Mouse (Mus musculus) lung, postnatal 0 days (tissue): ENCODE results near the gene Aoc2. TPM values are rescaled to one million over a fixed set of nuclear protein-coding genes. Genes with fewer than 3 reads are reported as not detected.

Source experiments
- ATAC-seq: fragments of 200-750 bp; cut with Nextera tagmentation; 2 replicates; pipeline ENCODE4 v1.8.0; 2017; ENCODE audit warnings: moderate library complexity
- DNase-seq: peaks from one replicate; pipeline ENCODE4 v3.0.0-alpha.2; 2016; ENCODE audit warnings: low spot score
- H3K27ac ChIP-seq: fragments of 300-500 bp; sonication (generic); 2 replicates; pipeline ENCODE4 v1.5.1; 2014; ENCODE audit warnings: antibody characterized with exemption, mild to moderate bottlenecking, low read length, mixed read lengths
- H3K27me3 ChIP-seq: fragments of 300-500 bp; sonication (generic); replicated peaks from 2 replicates; pipeline ENCODE4 v1.6.1; 2014; ENCODE audit warnings: low read length, mixed read lengths; ENCODE audit not compliant: insufficient read depth
- H3K36me3 ChIP-seq: fragments of 300-500 bp; sonication (generic); 2 replicates; pipeline ENCODE4 v1.6.1; 2014; ENCODE audit warnings: low read length, mixed read lengths; ENCODE audit not compliant: insufficient read depth
- H3K4me1 ChIP-seq: fragments of 300-500 bp; sonication (generic); 2 replicates; pipeline ENCODE4 v1.6.1; 2014; ENCODE audit warnings: antibody characterized with exemption, low read depth, low read length, mixed read lengths; ENCODE audit not compliant: insufficient read depth
- H3K4me2 ChIP-seq: fragments of 300-500 bp; sonication (generic); replicated peaks from 2 replicates; pipeline ENCODE4 v1.6.1; 2014; ENCODE audit warnings: low read depth, mild to moderate bottlenecking, low read length, moderate library complexity, mixed read lengths
- H3K4me3 ChIP-seq: fragments of 300-500 bp; sonication (generic); 2 replicates; pipeline ENCODE4 v1.5.1; 2014; ENCODE audit warnings: low read depth, low read length
- H3K9ac ChIP-seq: fragments of 300-500 bp; sonication (generic); replicated peaks from 2 replicates; pipeline ENCODE4 v1.6.1; 2014; ENCODE audit warnings: low read depth, mild to moderate bottlenecking
- H3K9me3 ChIP-seq: fragments of 300-500 bp; sonication (generic); 2 replicates; pipeline ENCODE4 v1.6.1; 2016; ENCODE audit warnings: low read length, mixed read lengths
- CTCF ChIP-seq: IDR thresholded peaks from 2 replicates; pipeline ENCODE4 v1.5.1; 2016; ENCODE audit warnings: antibody characterized with exemption, mild to moderate bottlenecking
- EP300 ChIP-seq: IDR thresholded peaks from 2 replicates; pipeline ENCODE4 v1.6.1; 2016; ENCODE audit warnings: antibody characterized with exemption, mild to moderate bottlenecking, control low read depth
- WGBS: fragments of 180-500 bp; shearing (Covaris S2); extraction: QIAGEN DNeasy Blood & Tissue Kit; methylation state at CpG from one replicate; pipeline ENCODE4 v1.1.7; 2014; 5-methylcytosine and 5-hydroxymethylcytosine counted together
- polyA plus RNA-seq: library from polyadenylated mRNA; unstranded; fragments of >200 nt; fragmentation: Nextera tagmentation; extraction: Ambion mirVana; gene quantifications from 2 replicates; pipeline ENCODE4 v1.2.1, GENCODE M21; 2015

Aoc2 gene
- polyA plus RNA-seq, 1 experiment from 2014 or later, result 0.44 TPM

DNA sequence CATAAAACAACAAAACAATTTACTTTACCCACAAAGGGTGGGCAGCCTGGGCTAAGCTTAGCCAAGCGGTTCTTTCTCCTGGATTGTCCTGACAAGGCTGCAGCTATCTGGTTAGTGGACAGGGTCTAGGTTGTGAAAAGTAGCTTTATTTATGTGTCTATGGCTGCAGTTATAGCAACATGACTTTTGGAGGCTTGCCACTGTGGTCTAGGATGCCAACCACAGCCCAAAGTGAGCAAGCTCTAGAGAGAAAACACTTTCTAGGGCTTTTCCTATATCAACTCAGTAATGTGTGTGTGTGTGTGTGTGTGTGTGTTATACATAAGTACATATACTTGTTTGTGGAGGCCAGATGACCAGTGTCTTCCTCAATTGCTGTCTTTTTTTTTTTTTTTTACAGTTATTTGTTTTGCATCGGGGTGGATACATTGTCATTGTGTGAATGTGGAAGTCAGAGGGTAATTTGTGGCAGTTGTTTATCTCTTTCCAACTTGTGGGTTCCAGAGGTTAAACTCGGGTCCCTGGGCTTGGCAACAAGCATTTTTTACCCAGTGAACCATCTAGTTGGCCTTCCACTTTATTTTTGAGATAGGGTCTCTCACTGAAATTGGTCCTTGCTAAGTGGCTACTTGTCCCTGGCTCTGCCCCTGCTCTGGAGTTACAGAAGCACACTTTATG is 32.8 kb downstream of the Aoc2 start:
- no peaks in the 10 kb centered on the region for H3K27me3 ChIP-seq
- H3K4me1 ChIP-seq, result no peaks in the 10 kb centered on the region
- H3K9me3 ChIP-seq, result no peaks in the 10 kb centered on the region
- H3K36me3 ChIP-seq, result no peaks in the 10 kb centered on the region
- no peak overlapping the region for H3K4me3 ChIP-seq
- ATAC-seq, result no peak
- H3K27ac ChIP-seq, result no peak overlapping the region
- TF ChIP-seq EP300, result no peak
- no peak for TF ChIP-seq CTCF
- no peak overlapping the region for H3K4me2 ChIP-seq
- H3K9ac ChIP-seq, result no peak overlapping the region
- no peak for DNase-seq
- 58% methylated on average over 3 of the region's 3 CpGs for whole genome bisulfite sequencing

DNA sequence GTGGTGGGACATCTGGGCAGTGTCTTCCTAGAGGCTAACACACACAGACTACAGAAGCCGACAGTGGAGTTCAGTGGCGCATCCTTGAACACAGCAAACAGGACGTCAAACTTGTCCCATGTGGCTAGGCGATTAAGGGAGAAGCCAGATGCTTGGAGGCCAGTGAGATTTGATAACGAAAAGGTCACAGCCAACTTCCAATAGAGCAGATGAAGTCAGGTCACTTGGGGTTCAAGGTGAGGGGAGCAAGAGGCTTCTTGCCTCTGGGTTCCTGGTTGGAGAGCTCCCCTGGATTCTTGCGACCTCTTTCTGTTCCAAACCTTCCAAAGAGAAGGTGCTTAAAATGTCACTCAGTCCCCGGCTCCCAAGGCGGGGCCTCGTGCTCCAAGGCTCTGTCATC is 34.9 kb downstream of the Aoc2 start:
- Histone ChIP-seq H3K4me3 (no peak overlapping the region), H3K4me1 (no peaks in the 10 kb centered on the region)

DNA sequence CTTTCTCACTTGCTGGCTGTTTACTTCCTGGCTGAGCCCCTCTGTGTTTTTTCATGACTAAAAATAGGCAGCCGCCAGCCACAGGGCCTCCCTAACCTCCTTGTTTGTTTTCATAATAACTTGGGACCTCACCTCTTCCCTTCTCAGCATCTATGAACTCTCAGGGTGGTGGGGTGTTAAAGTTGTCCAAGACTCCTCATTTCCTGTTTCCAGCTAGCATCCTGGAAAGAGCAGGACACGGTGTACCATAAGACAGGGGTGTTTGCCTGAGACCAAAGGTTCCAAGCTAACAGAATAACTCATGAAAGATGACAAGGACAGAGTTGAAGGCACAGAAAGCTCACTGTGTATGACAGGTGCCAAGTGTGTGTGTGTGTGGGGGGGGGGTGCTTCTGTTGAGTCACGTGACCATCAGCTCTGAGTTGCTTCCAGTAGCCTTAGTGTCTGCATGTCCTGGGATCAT is 35.8 kb downstream of the Aoc2 start:
- DNase-seq (peak; percentile 57), ATAC-seq (peak; percentile 87)
- Histone ChIP-seq H3K36me3 (no peaks in the 10 kb centered on the region), H3K27me3 (no peaks in the 10 kb centered on the region), H3K4me1 (no peaks in the 10 kb centered on the region), H3K27ac (peak overlapping the region; percentile 76), H3K9me3 (no peaks in the 10 kb centered on the region), H3K4me2 (no peak overlapping the region), H3K4me3 (no peak overlapping the region), H3K9ac (no peak overlapping the region)
- WGBS, result 31% methylated on average over 3 of the region's 3 CpGs
- TF ChIP-seq CTCF (no peak), EP300 (peak; percentile 97)

More for the DNA sequence above, 34.9 kb downstream of the Aoc2 start:
- TF ChIP-seq EP300 (no peak), CTCF (no peak)
- no peak overlapping the region for H3K9ac ChIP-seq
- ATAC-seq (no peak), DNase-seq (no peak)
- no peaks in the 10 kb centered on the region for H3K36me3 ChIP-seq
- no peaks in the 10 kb centered on the region for H3K9me3 ChIP-seq
- peak overlapping the region; percentile 76 for H3K27ac ChIP-seq
- WGBS, result 60% methylated on average over 9 of the region's 9 CpGs
- H3K27me3 ChIP-seq, result no peaks in the 10 kb centered on the region
- no peak overlapping the region for H3K4me2 ChIP-seq

DNA sequence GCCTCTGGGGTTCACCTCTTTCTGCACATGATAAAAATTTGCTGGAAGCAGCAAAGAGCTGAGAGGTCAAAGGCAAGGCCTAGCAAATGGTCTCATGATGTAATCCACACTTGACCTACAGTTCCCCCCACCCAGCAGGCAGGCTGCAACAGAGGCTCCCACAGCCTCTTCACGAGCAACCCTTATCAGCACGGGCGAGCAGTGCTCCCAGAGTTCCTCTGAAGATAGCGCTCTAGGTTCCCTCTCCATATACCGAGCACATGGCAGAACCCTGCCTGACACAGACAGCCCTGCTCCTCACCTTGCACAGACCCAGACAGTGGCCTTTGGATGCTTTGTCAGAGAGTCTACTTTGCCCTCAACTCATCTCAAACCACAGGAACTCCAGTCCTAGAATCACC is 39.7 kb downstream of the Aoc2 start:
- Histone ChIP-seq H3K9ac (no peak overlapping the region), H3K27me3 (no peaks in the 10 kb centered on the region), H3K27ac (no peak overlapping the region), H3K4me3 (no peak overlapping the region), H3K9me3 (no peaks in the 10 kb centered on the region), H3K4me1 (no peaks in the 10 kb centered on the region), H3K4me2 (no peak overlapping the region), H3K36me3 (no peaks in the 10 kb centered on the region)
- ATAC-seq (no peak), DNase-seq (no peak)
- no peak for TF ChIP-seq CTCF
- TF ChIP-seq EP300, result no peak
- WGBS, result 33% methylated on average over 5 of the region's 5 CpGs

DNA sequence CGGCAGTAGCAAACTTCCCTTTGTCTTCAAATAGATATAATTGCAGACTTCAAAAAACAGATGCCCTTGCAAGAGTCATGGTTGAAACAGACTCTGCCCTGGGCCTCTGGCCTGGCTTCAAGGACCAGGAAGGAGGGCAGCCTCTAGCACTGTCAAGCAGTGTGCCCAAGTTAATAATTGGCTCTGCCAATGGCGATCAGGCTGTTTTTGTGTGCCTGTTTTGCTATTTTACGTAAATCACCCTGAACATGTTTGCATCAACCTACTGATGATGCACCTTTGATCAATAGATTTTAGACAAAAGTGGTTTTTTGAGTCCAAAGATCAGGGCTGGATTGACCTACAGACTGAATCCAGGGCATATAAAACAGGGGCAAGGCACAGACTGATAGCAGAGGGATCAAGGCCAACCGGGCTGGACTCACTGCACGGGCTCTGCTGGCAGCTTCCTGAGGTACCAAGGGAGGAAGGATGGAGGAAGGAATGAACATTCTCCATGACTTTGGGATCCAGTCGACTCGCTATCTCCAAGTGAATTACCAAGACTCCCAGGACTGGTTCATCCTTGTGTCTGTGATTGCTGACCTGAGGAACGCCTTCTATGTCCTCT is 42.6 kb downstream of the Aoc2 start, which contains the start of gene G6pc:
Gene G6pc, plus strand, starts transcription at position 236 of the 610 bp plus-strand sequence.
- no peak within 1 kb of the TSS for H3K4me3 ChIP-seq
- no peaks in the 10 kb centered on the region for H3K36me3 ChIP-seq
- TF ChIP-seq CTCF (no peak), EP300 (no peak)
- H3K4me1 ChIP-seq, result no peaks in the 10 kb centered on the region
- no peak within 1 kb of the TSS for H3K27ac ChIP-seq
- no peak within 1 kb of the TSS for H3K4me2 ChIP-seq
- H3K27me3 ChIP-seq, result no peaks in the 10 kb centered on the region
- DNase-seq (no peak), ATAC-seq (no peak)
- H3K9me3 ChIP-seq, result no peaks in the 10 kb centered on the region
- H3K9ac ChIP-seq, result no peak within 1 kb of the TSS
- WGBS, result 77% methylated on average over 8 of the region's 8 CpGs

DNA sequence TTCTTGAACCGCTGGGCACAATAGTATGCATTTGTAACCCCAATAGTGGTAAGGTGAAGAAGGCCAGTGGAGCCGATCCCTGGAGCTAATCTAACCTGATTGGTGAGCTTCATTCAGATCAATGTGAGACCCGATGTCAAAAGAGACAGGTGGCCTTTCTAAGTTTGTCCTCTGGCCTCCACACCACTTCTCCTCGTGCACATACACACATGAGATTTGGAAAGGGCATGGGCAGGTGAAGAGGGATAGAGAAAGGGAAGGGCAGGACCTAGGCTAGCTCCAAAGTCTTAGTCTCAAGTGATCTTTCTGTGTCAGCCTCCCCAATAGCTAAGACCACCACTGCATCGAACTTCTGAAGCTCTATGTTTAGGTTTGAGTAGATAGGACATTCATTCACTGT is 45.3 kb downstream of the Aoc2 start:
- no peaks in the 10 kb centered on the region for H3K4me1 ChIP-seq
- H3K36me3 ChIP-seq, result no peaks in the 10 kb centered on the region

More for the DNA sequence above, 45.3 kb downstream of the Aoc2 start:
- H3K4me2 ChIP-seq, result no peak overlapping the region
- H3K27me3 ChIP-seq, result no peaks in the 10 kb centered on the region
- WGBS, result 66% methylated on average over 5 of the region's 5 CpGs
- H3K9ac ChIP-seq, result no peak overlapping the region
- no peaks in the 10 kb centered on the region for H3K9me3 ChIP-seq
- no peak overlapping the region for H3K27ac ChIP-seq
- no peak overlapping the region for H3K4me3 ChIP-seq
- ATAC-seq (no peak), DNase-seq (no peak)
- TF ChIP-seq EP300 (no peak), CTCF (no peak)
